Mouse (Mus musculus) adrenal gland, adult (tissue): ENCODE data around the gene Cdk18.
"Not testable (repeated sequence)": the region's sequence is repeated elsewhere in the genome, so short reads cannot be mapped to it uniquely, and the experiment has no call there.

Source experiments
- DNase-seq, 2 experiments: peaks; one replicate each; pipeline ENCODE4 v3.0.0; 2022 to 2023; ENCODE audit warnings: low spot score in 1 of 2; ENCODE audit not compliant: inconsistent age in 2 of 2

Cdk18 gene

DNA sequence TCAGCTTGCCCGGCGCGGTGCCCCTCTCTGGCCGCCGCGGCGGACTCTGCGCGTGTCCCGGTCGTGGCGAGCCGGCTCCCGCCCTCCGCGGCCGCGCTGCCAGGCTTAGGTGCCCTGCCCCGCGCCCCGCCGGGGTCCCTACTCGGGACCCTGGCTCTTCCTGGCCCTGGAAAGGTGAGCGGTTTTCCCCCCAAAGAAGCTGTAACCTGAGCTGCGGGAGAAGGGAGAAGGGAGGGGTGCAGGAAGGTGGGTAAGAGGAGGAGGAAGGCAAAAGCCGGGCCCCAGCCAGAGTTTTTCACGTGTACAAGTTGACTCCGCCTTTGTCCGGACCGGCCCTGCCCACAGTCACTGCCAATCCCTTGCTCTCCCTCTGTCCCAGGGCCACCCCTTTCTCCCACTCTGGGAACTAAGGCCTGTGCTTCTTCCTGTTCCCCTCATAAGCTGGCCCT, at the start of gene Cdk18:
Cdk18 (minus strand) TSS at position 269 of the 449 bp plus-strand sequence.
- peak; percentile 90 to 95 for DNase-seq

DNA sequence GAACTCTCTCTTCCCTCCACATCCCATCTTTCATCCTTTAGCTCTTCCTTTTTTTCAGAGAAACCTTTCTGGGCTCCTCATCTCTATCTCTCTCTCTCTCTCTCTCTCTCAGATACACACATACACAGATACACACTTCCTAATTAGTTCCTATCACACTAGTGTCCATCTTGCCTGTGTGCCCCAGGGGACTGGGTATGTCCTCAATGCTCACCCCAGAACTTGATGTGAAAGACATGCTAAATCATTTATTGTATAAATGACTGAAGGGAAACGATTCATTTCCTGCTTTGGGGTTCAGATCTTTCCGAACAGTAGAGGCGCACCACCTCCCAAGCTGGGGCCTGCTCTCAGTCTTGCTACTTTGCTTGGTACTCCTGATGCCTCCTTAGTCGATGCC, 49.7 kb upstream of the Cdk18 start:
- DNase-seq, result no peak

DNA sequence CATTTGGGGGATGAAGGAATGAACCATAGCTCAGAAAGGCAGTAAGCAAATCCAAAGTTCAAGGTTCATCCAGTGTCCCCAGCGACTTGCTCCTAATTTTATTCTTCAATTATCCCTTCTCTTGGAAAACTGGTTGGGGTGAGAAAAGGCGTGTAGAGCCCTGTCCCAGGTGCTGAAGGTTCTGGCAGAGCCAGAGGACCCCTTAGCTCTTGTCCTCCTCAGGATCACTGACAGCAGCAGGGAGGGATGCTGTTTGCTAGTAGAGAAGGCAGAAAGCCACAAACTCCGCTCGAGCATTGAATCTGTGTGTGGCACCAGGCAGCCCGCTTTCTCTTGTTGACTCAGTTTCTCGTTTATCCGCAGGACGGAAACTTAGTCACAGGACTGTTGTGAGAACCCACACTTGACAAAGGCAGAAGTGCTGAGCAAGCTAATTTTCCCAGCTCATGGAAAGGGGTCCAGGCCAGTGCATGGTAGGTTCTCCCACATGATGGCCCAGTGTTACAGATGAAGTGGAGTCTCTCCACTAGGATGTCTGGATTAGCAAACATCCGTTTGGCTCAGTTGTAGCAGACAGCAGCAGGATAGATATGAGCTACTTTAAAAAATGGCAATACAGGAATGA, 49.1 kb upstream of the Cdk18 start:
- DNase-seq, result no peak

DNA sequence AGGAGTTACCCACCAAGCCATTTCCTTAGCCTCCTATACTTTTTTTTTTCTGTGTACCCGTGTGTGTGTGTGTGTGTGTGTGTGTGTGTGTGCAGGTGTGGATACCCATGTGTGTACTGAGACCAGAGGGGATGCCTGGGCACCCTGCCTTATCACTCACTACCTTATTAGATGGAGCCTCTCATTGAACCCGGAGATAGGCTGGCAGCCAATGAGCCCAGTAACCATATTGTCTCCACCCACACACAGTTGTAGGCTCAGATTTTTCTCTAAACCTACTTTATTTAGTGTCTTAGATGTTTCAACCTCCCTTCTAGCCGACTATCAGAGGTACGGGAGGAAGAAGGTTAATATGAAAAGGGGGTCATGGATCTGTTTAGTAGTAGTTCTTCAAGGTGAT, 46.8 kb upstream of the Cdk18 start:
- no peak for DNase-seq

DNA sequence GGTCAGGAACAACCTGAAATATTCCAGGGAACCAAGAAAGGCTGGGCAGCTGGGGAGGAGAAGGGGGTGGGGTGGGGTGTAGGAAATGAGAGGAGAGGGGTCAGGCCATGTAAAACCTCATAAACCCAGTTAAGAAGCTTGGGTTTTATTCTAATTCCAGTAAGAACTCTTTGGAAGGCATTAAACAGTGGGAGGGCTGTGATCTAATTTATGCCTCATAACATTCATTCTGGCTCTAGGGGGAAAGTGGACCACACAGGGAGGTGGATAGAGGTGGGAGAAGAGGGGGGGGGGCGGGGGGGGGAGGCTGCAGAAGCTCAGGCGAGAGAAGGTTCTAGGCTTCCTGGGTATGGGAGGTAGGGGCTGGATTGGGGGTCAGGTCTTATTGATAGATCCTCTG, 32.1 kb upstream of the Cdk18 start:
- no peak for DNase-seq

DNA sequence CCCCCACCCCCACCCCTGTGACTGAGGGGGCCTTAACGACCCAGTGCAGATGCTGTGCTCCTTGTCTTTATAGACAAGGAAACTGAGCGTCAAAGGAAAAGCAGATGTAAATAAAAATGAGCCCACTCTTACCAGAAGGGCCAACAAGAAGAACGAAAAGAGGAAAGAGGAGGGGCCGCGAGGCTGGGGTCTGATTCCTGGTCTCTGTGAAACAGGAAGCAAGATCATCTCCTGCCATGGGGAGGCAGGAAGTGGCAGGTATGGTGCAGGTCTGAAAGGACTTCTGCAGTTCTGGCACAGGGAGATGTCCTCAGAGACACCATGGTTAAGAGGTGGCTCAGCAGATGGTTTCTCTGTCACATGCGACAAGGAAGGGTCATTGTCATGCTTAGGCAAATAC, 31.2 kb upstream of the Cdk18 start:
- no peak for DNase-seq

DNA sequence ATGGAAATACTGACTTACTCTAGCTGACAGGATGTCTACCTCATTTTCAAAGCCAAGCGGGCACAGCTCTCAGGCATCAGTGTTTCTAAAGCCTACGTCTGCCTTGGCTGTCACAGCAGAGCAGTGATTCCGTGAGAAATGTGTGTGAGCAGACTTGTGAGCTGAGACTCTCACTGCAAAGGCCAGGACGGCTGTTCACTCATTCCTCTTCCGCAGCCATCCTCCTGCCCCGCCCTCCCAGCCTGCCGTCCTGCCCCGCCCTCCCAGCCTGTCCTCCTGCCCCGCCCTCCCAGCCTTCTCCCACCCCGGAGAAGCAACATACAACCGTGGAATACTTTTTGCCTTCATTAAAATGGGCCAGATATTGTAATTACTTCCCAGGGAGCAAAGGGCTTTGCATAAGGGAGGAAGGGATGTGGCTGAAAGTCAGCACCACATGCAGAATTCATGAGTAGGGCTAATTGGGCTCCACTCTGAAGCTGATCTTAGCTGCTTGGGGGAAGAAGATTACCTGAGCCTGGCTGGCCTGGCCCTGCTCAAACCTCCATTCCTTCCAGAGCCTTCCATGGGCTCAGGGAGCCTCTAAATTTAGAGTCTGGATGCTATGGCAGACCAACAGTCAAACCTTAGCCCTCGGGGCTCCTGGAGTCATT, 28.8 kb upstream of the Cdk18 start:
- peak in 1 of 2 experiments; percentile 62 for DNase-seq

DNA sequence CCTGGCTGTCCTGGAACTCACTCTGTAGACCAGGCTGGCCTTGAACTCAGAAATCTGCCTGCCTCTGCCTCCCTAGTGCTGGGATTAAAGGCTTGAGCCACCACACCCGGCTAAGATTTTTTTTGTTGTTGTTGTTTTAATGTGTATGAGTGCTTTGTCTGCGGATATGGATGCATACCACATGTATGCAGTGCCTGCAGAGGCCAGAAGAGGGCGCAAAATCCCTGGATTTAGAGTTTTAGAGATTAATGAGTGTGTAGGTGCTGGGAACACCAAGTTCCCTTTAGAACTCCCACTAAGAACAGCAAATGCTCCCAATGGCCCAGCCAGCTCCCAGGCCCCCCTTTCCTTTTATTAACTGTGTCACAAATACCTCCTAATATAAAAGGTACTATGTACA, 26.4 kb upstream of the Cdk18 start:
- no peak for DNase-seq

DNA sequence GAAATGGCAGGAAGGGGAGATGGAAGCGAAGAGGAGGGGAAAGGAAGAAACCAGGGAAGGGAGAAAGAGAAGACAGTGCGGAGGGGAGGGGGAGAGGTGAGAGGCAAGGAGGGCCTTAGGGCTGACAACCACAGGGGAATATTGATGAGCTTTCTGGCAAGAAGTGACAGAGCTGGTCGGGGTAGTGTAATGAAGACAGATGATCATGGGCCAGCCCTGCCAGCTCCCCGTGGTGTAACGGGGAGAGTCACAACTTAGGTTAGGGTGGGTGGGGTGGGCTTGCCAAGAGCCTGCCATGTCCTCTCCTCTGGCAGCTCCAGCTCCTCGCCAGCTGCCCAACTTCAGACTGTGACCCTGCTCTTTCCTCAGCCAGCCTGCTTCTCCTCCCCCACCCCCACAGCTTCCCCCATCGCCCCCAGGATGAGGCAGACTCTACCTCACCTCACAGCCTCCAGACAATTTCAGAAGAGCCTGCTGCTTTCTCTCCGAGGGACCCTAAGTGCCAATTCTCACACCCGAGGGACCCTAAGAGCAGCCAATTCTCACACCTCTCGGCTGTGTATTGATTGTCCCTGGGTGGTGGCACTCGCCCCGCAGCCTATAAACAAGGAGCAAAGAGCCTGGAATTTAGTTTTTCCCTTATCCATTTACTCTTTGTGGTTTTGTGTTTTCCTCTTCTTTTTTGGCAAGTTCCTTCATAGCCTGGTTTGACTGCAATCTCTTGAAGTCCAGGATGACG, 25.5 kb upstream of the Cdk18 start:
- DNase-seq, result no peak

DNA sequence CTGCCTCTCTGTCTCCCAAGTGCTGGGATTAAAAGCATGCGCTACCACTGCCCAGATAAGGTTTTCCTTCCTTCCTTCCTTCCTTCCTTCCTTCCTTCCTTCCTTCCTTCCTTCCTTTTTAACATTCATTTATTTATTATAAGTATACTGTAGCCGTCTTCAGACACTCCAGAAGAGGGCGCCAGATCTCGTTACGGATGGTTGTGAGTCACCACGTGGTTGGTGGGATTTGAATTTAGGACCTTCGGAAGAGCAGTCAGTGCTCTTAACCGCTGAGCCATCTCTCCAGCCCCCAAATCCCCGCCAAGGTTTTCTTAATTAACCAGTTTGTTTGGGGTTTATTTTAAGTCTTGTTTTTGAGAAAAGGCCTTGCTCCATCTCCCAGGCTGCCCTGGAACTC, 23.1 kb upstream of the Cdk18 start:
- DNase-seq, result not testable (repeated sequence)

DNA sequence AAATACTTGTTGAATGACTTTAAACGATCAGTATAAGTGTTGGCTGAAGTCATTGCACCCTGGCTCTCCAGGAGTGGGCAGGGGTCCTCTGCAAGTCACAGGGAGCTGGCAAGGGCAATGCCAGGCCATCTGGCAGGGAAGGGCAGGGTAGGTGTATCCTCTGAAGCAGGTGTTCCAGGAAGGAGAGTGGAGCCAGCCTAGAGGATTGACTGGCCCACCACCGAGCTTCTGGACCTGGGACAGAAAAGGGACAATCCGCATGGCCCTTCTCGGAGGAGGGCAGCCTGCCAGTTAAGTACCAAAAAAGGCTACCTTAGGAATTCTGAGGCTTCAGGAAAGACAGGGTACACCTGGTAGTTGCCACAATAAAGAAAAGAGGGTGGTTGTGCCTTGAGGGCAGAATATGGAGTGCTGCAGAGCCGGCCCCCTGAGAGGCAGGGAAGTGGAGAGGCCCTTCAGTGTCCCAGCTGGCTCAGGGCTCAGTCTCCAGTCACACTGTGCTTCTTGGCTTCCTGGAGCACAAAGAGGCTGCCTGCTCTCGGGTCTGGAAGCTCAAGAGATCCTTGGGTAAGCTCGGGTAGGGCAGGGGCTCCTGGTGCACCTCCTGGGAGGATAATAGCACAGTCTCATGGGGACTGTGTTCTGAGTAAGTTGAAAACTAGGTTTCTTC, 21.9 kb upstream of the Cdk18 start:
- peak in 1 of 2 experiments; percentile 15 for DNase-seq

DNA sequence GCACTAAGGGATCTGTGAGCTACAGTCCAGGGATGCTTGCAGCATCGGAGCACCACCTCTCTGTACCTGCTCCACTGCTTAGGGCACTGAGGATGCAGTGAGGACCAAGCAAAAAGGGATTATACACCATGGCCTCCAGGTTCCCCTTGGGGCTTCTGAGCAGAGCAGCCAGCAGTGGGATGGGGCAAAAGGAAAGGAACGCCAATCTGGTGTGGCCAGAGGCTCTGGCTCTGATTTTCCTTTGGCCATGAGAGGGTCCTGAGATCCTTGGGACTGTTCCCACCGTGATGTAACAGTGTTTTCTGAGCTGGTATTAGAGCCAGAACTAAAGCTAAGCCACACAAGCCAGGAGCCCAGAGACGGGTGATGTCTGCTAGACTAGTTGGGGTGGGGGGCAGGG, 20.2 kb upstream of the Cdk18 start:
- peak in 1 of 2 experiments; percentile 16 for DNase-seq

DNA sequence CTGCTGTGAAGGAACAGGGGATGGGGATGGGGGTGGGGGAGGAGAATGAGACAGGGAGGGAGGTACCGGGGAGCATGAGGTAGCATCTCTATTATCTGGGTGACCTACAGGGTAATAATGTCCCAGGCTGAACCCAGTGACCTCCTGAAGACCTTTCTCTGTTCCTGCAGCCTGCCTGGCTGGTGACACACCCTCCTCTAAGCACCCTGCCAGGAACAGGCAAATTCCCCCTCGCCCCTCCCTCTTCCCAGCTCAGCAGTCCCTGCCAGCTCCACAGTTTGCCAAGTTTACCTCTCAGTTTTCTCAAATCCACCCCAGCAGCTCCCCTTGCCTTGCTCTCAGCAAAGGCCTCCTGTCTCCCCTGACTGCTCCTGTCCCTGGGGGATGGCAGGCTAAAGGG, 19.3 kb upstream of the Cdk18 start:
- DNase-seq, result peak in 1 of 2 experiments; percentile 22

DNA sequence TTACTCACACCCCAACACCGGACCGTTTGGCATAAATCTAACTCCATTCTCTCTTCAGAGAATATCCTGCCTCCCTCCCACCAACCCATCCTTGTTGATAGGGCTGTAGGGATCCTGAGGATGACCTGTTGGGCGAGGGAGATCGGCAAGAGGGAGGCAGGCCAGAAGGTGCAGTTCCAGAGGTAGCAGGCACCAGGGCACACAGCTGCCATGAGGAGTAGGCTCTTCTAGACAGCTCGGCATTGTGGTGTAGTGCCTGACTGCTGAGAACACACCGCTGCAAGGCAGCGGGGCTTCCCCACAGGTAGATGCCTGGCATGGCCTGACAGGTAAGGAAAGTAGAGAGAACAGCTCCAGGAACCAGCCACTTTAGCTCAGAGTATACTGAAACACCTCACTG, 18.3 kb upstream of the Cdk18 start:
- DNase-seq, result peak in 1 of 2 experiments; percentile 26

DNA sequence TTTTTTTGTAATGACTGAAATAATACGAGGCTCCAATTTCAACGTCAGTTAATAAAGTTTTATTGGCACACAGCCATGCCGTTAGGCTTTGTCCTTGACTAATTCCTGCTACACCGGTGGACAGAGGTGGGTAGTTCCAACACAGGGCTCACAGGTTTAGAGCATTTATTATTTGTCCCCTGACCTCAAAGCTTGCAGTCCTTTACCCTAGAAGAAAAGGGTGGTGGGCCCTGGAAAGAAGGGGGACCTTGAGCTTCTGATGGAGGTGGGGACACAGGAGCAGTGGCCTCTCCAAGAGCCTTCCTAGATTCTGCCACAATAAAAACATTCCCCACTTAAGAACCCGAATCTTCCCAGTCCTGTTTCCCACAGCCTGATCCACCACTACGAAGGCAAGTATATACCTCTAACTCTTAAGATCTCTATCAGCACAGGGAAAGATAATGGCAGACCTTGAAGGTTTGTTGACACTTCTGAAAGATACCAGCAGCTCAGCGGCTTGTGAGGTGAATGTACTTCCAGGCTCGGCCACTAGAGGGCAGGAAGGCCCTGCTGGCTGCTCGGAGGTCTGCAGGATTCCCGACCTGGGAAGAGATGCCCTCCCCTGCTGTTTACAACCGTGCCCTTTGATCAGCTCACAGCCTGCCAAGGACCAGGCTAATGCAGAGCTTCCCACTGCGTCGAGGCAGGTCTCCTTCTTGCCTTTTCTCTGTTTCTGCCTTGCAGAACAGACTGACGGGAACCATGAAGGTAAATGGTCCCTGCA, 17.7 kb upstream of the Cdk18 start:
- DNase-seq, result peak; percentile 85 to 94

DNA sequence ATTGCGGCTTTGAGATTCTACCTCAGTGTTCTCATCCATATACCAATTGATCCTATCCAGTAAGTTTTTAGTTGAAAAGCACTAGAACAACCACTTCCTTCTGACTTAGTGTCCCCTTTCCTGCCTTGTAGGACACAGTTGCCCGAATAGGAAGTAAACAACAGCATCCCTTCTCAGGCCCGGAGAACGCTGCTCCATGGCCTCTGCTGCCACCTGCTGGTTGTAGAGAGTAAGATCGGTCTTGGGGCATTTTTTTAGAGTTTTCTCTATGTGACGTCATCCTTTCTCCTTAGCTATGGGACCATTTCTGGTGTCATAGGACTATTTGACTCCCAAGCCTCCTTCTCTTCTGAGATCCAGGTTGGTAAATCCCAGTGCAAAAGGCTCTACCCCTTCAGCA, 16.3 kb upstream of the Cdk18 start:
- DNase-seq, result peak; percentile 84 to 95

DNA sequence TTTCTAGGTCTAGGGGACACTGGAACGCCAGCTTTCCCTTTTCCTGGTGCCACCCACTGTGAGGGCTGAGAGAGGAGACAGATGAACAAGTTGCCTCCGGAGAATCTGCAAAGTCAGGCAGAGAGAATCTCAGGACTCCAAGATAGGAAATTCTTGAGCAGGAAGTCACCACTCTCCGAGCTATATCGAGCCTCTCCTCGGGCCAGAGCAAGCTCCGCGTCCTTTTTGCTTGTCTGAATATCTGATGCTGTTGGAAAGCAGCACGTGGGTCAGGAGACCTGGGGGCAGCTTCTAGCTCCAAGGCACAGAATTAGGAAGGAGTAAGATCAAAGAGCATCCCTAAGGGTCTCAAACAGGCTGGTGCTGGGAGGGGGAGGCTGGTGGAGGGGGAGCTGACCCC, 14.2 kb upstream of the Cdk18 start:
- peak in 1 of 2 experiments; percentile 26 for DNase-seq

DNA sequence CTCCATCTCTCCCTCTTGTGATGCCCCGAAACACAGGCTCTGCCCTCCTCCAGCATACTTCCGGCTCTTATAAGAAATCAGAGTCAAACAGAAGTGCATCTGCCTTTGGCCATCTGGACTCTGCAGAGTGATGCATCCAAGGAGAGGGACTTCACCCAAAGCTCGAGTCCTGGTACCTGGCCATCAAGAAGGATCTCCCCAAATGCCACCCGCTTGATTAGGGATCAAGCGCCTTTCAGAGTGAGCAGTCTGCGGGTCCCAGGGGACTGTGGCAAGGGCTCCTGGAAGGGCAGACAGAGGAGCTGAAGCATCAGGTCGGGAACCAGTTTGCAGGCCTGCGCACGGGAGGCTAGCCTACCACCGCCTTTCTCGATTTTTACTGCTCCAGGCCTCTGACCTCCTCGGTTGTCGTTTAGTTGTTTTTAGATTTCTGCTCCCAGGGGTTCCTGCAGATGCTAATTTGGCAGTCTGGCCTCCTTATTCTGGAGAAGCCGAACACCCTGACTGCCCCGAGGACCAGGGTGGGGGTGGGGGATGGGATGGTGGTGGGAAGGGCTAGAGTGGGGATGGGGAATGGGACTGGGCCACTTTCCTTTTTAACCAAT, 13.7 kb upstream of the Cdk18 start:
- peak; percentile 3 to 21 for DNase-seq

DNA sequence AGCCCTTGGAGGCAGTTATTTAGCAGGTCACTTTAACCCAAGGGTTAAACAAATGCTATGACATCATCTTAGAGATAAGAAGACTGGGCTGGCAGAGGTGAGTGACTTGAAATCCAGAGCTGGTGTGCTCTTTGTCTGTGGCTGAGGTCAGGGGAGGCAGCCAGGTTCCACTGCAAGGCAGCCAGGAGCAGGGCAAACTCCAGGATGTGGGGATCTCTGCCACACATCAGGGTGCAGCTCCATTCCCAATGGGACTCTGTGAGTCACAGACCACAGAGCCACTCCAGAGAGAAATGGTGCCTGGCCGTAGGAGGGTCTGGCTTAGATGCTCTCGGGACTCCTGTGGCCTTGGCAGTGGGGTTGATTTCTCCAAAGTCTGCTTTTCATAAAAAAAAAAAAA, 12.4 kb upstream of the Cdk18 start:
- DNase-seq, result peak in 1 of 2 experiments; percentile 18

DNA sequence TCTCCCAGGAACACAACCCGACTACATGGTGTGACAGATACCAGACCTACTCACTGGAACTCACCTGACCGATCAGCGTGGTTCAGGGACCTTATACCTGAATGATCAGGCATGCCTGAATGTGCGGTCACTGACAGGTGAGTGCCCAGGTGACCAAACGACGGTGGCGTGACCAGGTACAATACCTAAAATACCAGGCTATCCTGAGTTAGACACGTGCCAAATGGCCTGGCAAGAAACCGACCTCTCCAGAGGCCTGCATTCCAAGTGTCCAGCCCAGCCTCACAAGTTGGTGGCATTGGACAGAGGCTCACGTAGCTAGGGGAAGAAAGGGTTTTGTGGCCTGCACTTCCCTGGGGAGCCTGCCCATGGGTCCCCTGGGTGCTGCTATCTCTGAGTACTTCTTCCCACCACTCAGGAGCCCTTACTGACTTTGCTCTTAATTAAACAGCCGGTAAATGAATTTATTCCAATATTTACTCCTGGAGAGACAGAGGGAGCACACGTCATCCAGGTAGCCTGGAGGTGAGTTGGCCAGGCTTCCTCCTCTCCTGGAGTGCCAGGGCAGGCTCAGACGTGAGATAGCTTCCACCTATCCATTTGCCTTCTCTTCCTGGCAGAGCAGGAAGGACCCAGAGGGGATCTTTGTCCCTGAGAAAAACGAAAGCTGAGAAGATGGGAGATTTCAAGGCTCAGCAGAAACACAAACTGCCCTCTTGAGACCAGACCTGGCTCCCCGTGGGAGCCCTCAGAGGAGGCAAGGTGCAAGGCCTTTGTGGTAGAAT, 11.5 kb upstream of the Cdk18 start:
- peak in 1 of 2 experiments; percentile 6 for DNase-seq
